Mouse (Mus musculus) hindbrain, embryonic 15.5 days (tissue): ENCODE results near the gene R3hdm2. TPM values are rescaled to one million over a fixed set of nuclear protein-coding genes. Genes with fewer than 3 reads are reported as not detected.

Experiments used
- ATAC-seq: fragments of 200-750 bp; cut with Nextera tagmentation; 2 replicates; pipeline ENCODE4 v1.8.0; 2017; ENCODE audit warnings: low read depth, moderate number of reproducible peaks, moderate TSS enrichment; ENCODE audit not compliant: low FRiP score
- H3K27ac ChIP-seq: fragments of 300-500 bp; sonication (generic); replicated peaks from 2 replicates; pipeline ENCODE4 v1.5.1; 2015; ENCODE audit warnings: mild to moderate bottlenecking, inconsistent platforms
- H3K27me3 ChIP-seq: fragments of 300-500 bp; sonication (generic); 2 replicates; pipeline ENCODE4 v1.6.1; 2015; ENCODE audit warnings: control low read depth, inconsistent platforms
- H3K36me3 ChIP-seq: fragments of 300-500 bp; sonication (generic); 2 replicates; pipeline ENCODE4 v1.6.1; 2015; ENCODE audit warnings: control low read depth, inconsistent platforms
- H3K4me1 ChIP-seq: fragments of 300-500 bp; sonication (generic); replicated peaks from 2 replicates; pipeline ENCODE4 v1.6.1; 2015; ENCODE audit warnings: control low read depth, inconsistent platforms
- H3K4me2 ChIP-seq: fragments of 300-500 bp; sonication (generic); 2 replicates; pipeline ENCODE4 v1.6.1; 2015; ENCODE audit warnings: moderate library complexity, mild to moderate bottlenecking, inconsistent platforms
- H3K4me3 ChIP-seq: fragments of 300-500 bp; sonication (generic); 2 replicates; pipeline ENCODE4 v1.5.1; 2015; ENCODE audit warnings: mild to moderate bottlenecking, inconsistent platforms
- H3K9ac ChIP-seq: fragments of 300-500 bp; sonication (generic); 2 replicates; pipeline ENCODE4 v1.6.1; 2015; ENCODE audit warnings: inconsistent platforms
- H3K9me3 ChIP-seq: fragments of 300-500 bp; sonication (generic); 2 replicates; pipeline ENCODE4 v1.6.1; 2016; ENCODE audit warnings: control low read depth, inconsistent platforms
- WGBS: fragments of 180-500 bp; shearing (Covaris S2); methylation state at CpG from one replicate; pipeline ENCODE4 v1.1.7; 2015; 5-methylcytosine and 5-hydroxymethylcytosine counted together
- polyA plus RNA-seq: library from polyadenylated mRNA; unstranded; fragments of >200 nt; fragmentation: Nextera tagmentation; extraction: Ambion mirVana; gene quantifications from 2 replicates; pipeline ENCODE4 v1.2.1, GENCODE M21; 2015

The R3hdm2 gene
- polyA plus RNA-seq, 1 experiment from 2014 or later, result 38.8 TPM

DNA sequence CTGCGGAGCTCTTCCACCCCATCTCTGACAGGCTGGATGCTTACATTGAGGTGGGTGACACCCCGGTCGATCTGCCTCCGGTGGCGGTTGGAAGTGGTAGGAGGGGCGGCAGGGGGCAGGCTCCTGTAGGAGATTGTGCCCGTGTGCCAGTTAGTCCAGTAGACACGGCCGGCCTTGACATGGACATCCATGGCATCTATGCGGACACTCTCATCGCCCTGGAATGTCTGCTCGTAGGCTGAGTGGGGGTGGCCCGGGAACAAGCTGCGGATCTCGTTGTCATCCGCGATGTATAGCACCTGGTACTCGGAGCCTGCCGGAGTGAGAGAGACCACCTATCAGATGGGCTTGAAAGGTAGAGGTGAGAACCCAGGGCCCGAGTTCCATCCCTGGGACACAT is 164.2 kb downstream of the R3hdm2 start:
- ATAC-seq, result no peak

DNA sequence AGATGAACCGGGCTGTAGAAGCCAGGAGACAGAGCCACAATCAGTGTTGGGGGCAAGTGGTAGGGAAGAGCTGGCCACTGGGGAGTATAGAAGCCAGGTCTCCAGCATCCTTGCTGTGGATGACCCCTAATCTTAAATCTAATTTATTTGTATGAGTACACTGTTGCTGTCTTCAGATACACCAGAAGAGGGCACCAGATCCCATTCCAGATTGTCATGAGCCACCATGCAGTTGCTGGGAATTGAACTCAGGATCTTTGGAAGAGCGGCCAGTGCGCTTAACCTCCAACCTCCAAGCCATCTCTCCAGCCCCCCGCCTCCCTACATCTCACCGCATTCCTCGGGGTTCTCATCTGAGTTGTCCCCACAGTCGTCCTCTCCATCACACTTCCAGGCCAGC is 166.4 kb downstream of the R3hdm2 start:
- H3K4me2 ChIP-seq, result no peak overlapping the region
- H3K4me3 ChIP-seq, result no peak overlapping the region
- peaks cover 84% of the 10 kb centered on the region for H3K36me3 ChIP-seq
- H3K27ac ChIP-seq, result no peak overlapping the region
- WGBS, result 92% methylated on average over 7 of the region's 7 CpGs
- no peaks in the 10 kb centered on the region for H3K27me3 ChIP-seq
- no peaks in the 10 kb centered on the region for H3K9me3 ChIP-seq
- no peak for ATAC-seq
- peaks cover 8% of the 10 kb centered on the region for H3K4me1 ChIP-seq
- H3K9ac ChIP-seq, result no peak overlapping the region

More for the DNA sequence above, 164.2 kb downstream of the R3hdm2 start:
- WGBS, result 94% methylated on average over 20 of the region's 20 CpGs
- Histone ChIP-seq H3K4me3 (no peak overlapping the region), H3K36me3 (peaks cover 83% of the 10 kb centered on the region), H3K9me3 (no peaks in the 10 kb centered on the region), H3K27me3 (no peaks in the 10 kb centered on the region), H3K4me1 (peaks cover 8% of the 10 kb centered on the region), H3K27ac (no peak overlapping the region), H3K9ac (no peak overlapping the region), H3K4me2 (no peak overlapping the region)

GRCm38 (mm10) chr10:127548236-127548635 is 168.1 kb downstream of the R3hdm2 start:
- Histone ChIP-seq H3K27ac (no peak overlapping the region), H3K9ac (no peak overlapping the region), H3K4me3 (no peak overlapping the region), H3K9me3 (no peaks in the 10 kb centered on the region), H3K4me2 (no peak overlapping the region), H3K36me3 (peaks cover 89% of the 10 kb centered on the region), H3K4me1 (no peaks in the 10 kb centered on the region), H3K27me3 (no peaks in the 10 kb centered on the region)
- ATAC-seq, result no peak
- WGBS, result 90% methylated on average over 15 of the region's 15 CpGs

Other genes starting within 250 kb of the R3hdm2 start
- 54.0 and 74.6 TPM in 2 replicates for gene B4galnt1, start 215.1 kb upstream of the R3hdm2 start, polyA plus RNA-seq
- gene Slc26a10, start 199.7 kb upstream of the R3hdm2 start, polyA plus RNA-seq, result 0.91 and 1.0 TPM in 2 replicates
- gene Arhgef25, start 190.2 kb upstream of the R3hdm2 start, polyA plus RNA-seq, result 27.3 and 30.3 TPM in 2 replicates
- gene Dtx3, start 184.6 kb upstream of the R3hdm2 start, polyA plus RNA-seq, result 240 and 266 TPM in 2 replicates
- gene Pip4k2c, start 168.7 kb upstream of the R3hdm2 start, polyA plus RNA-seq, result 19.1 and 19.6 TPM in 2 replicates
- gene Kif5a, start 117.0 kb upstream of the R3hdm2 start, polyA plus RNA-seq, result 110 and 114 TPM in 2 replicates
- gene Dctn2, start 114.0 kb upstream of the R3hdm2 start, polyA plus RNA-seq, result 336 and 350 TPM in 2 replicates
- 16.1 and 17.5 TPM in 2 replicates for gene Mbd6, start 91.3 kb upstream of the R3hdm2 start, polyA plus RNA-seq
- gene Mars, start 68.5 kb upstream of the R3hdm2 start, polyA plus RNA-seq, result 115 and 118 TPM in 2 replicates
- gene Arhgap9, start 58.4 kb upstream of the R3hdm2 start, polyA plus RNA-seq, result 0.86 and 1.5 TPM in 2 replicates
- 1.6 and 2.0 TPM in 2 replicates for gene Gli1, start 38.4 kb upstream of the R3hdm2 start, polyA plus RNA-seq
- 0.09 TPM in 1 of 2 replicates, not detected in the other for gene Inhbe, start 25.9 kb upstream of the R3hdm2 start, polyA plus RNA-seq
- gene Inhbc, start 9.9 kb upstream of the R3hdm2 start, polyA plus RNA-seq, result not detected in 2 replicates
- gene Stac3, start 121.4 kb downstream of the R3hdm2 start, polyA plus RNA-seq, result 2.5 and 2.9 TPM in 2 replicates
- 20.7 and 24.4 TPM in 2 replicates for gene Ndufa4l2, start 134.6 kb downstream of the R3hdm2 start, polyA plus RNA-seq
- 56.2 and 64.8 TPM in 2 replicates for gene Shmt2, start 142.1 kb downstream of the R3hdm2 start, polyA plus RNA-seq
- gene Nxph4, start 154.2 kb downstream of the R3hdm2 start, polyA plus RNA-seq, result 161 and 194 TPM in 2 replicates
- 102 and 114 TPM in 2 replicates for gene Lrp1, start 240.8 kb downstream of the R3hdm2 start, polyA plus RNA-seq